Mouse (Mus musculus) lung, embryonic 15.5 days (tissue): Measurements from ENCODE around the gene Galnt18. TPM values are rescaled to one million over a fixed set of nuclear protein-coding genes. Genes with fewer than 3 reads are reported as not detected.

Experiments
- ATAC-seq: fragments of 200-750 bp; cut with Nextera tagmentation; 2 replicates; pipeline ENCODE4 v1.8.0; 2017; ENCODE audit warnings: moderate number of reproducible peaks, borderline replicate concordance; ENCODE audit not compliant: low FRiP score, low TSS enrichment; ENCODE audit errors: extremely low read depth
- H3K27ac ChIP-seq: fragments of 300-500 bp; sonication (generic); 2 replicates; pipeline ENCODE4 v1.5.1; 2015; ENCODE audit warnings: moderate library complexity, mild to moderate bottlenecking, inconsistent platforms
- H3K27me3 ChIP-seq: fragments of 300-500 bp; sonication (generic); 2 replicates; pipeline ENCODE4 v1.6.1; 2015; ENCODE audit warnings: inconsistent platforms
- H3K36me3 ChIP-seq: fragments of 300-500 bp; sonication (generic); 2 replicates; pipeline ENCODE4 v1.6.1; 2015; ENCODE audit warnings: inconsistent platforms
- H3K4me1 ChIP-seq: fragments of 300-500 bp; sonication (generic); 2 replicates; pipeline ENCODE4 v1.6.1; 2015; ENCODE audit warnings: inconsistent platforms
- H3K4me2 ChIP-seq: fragments of 300-500 bp; sonication (generic); 2 replicates; pipeline ENCODE4 v1.6.1; 2015; ENCODE audit warnings: inconsistent platforms, mild to moderate bottlenecking, moderate library complexity
- H3K4me3 ChIP-seq: fragments of 300-500 bp; sonication (generic); 2 replicates; pipeline ENCODE4 v1.5.1; 2015; ENCODE audit warnings: mild to moderate bottlenecking, inconsistent platforms
- H3K9ac ChIP-seq: fragments of 300-500 bp; sonication (generic); 2 replicates; pipeline ENCODE4 v1.6.1; 2015; ENCODE audit warnings: inconsistent platforms
- H3K9me3 ChIP-seq: fragments of 300-500 bp; sonication (generic); 2 replicates; pipeline ENCODE4 v1.6.1; 2016; ENCODE audit warnings: inconsistent platforms
- WGBS: fragments of 180-500 bp; shearing (Covaris S2); methylation state at CpG from one replicate; pipeline ENCODE4 v1.1.7; 2015; 5-methylcytosine and 5-hydroxymethylcytosine counted together
- polyA plus RNA-seq: library from polyadenylated mRNA; unstranded; fragments of >200 nt; fragmentation: Nextera tagmentation; extraction: Ambion mirVana; gene quantifications from 2 replicates; pipeline ENCODE4 v1.2.1, GENCODE M21; 2015

Galnt18 gene
- polyA plus RNA-seq, 1 experiment from 2014 or later = 38.2 TPM

GRCm38 (mm10) chr7:111730346-111731269 lies 49.2 kb downstream of the Galnt18 start:
- no peaks in the 10 kb centered on the region for H3K9me3 ChIP-seq
- H3K27me3 ChIP-seq = no peaks in the 10 kb centered on the region
- H3K4me1 ChIP-seq = peaks cover 8% of the 10 kb centered on the region
- ATAC-seq = no peak
- 79% methylated on average over 8 of the region's 8 CpGs for WGBS
- no peak overlapping the region for H3K4me3 ChIP-seq
- H3K4me2 ChIP-seq = no peak overlapping the region
- no peak overlapping the region for H3K27ac ChIP-seq
- no peaks in the 10 kb centered on the region for H3K36me3 ChIP-seq
- H3K9ac ChIP-seq = no peak overlapping the region

GRCm38 (mm10) chr7:111726928-111727327 lies 52.8 kb downstream of the Galnt18 start:
- no peaks in the 10 kb centered on the region for H3K9me3 ChIP-seq
- no peaks in the 10 kb centered on the region for H3K36me3 ChIP-seq
- peaks cover 16% of the 10 kb centered on the region for H3K4me1 ChIP-seq
- H3K9ac ChIP-seq = no peak overlapping the region
- ATAC-seq = no peak
- WGBS = 41% methylated on average over 2 of the region's 2 CpGs
- no peak overlapping the region for H3K4me3 ChIP-seq
- no peak overlapping the region for H3K27ac ChIP-seq
- no peak overlapping the region for H3K4me2 ChIP-seq
- no peaks in the 10 kb centered on the region for H3K27me3 ChIP-seq

GRCm38 (mm10) chr7:111724730-111725129 lies 55.0 kb downstream of the Galnt18 start:
- ATAC-seq = no peak
- Histone ChIP-seq H3K4me2 (no peak overlapping the region), H3K9me3 (no peaks in the 10 kb centered on the region), H3K36me3 (no peaks in the 10 kb centered on the region), H3K4me1 (peaks cover 38% of the 10 kb centered on the region), H3K27me3 (no peaks in the 10 kb centered on the region), H3K27ac (no peak overlapping the region), H3K9ac (no peak overlapping the region), H3K4me3 (no peak overlapping the region)
- 65% methylated on average over 7 of the region's 7 CpGs for WGBS

GRCm38 (mm10) chr7:111724004-111724403 lies 55.8 kb downstream of the Galnt18 start:
- no peaks in the 10 kb centered on the region for H3K27me3 ChIP-seq
- no peak overlapping the region for H3K4me3 ChIP-seq
- peaks cover 41% of the 10 kb centered on the region for H3K4me1 ChIP-seq
- no peak for ATAC-seq
- no peak overlapping the region for H3K9ac ChIP-seq
- no peaks in the 10 kb centered on the region for H3K36me3 ChIP-seq
- no peaks in the 10 kb centered on the region for H3K9me3 ChIP-seq
- no peak overlapping the region for H3K27ac ChIP-seq
- WGBS = 71% methylated on average over 4 of the region's 4 CpGs
- H3K4me2 ChIP-seq = no peak overlapping the region

GRCm38 (mm10) chr7:111721308-111721698 lies 58.5 kb downstream of the Galnt18 start:
- no peaks in the 10 kb centered on the region for H3K9me3 ChIP-seq
- no peak for ATAC-seq
- H3K27ac ChIP-seq = peak overlapping the region; percentile 71
- no peaks in the 10 kb centered on the region for H3K27me3 ChIP-seq
- H3K36me3 ChIP-seq = no peaks in the 10 kb centered on the region
- H3K4me1 ChIP-seq = peaks cover 33% of the 10 kb centered on the region
- H3K4me3 ChIP-seq = no peak overlapping the region
- no peak overlapping the region for H3K9ac ChIP-seq
- no peak overlapping the region for H3K4me2 ChIP-seq
- 75% methylated on average over 5 of the region's 5 CpGs for WGBS

GRCm38 (mm10) chr7:111720511-111721307 lies 59.1 kb downstream of the Galnt18 start:
- ATAC-seq = peak; percentile 79
- H3K9ac ChIP-seq = no peak overlapping the region
- H3K27me3 ChIP-seq = no peaks in the 10 kb centered on the region
- 47% methylated on average over 8 of the region's 8 CpGs for WGBS
- H3K4me2 ChIP-seq = no peak overlapping the region
- H3K36me3 ChIP-seq = no peaks in the 10 kb centered on the region
- H3K4me1 ChIP-seq = peaks cover 33% of the 10 kb centered on the region
- peak overlapping the region; percentile 71 for H3K27ac ChIP-seq
- H3K4me3 ChIP-seq = no peak overlapping the region
- H3K9me3 ChIP-seq = no peaks in the 10 kb centered on the region

- Histone ChIP-seq H3K4me2 (no peak overlapping the region), H3K4me1 (peaks cover 33% of the 10 kb centered on the region), H3K4me3 (no peak overlapping the region), H3K9me3 (no peaks in the 10 kb centered on the region), H3K27me3 (no peaks in the 10 kb centered on the region), H3K36me3 (no peaks in the 10 kb centered on the region), H3K9ac (no peak overlapping the region), H3K27ac (no peak overlapping the region)
- WGBS = 52% methylated on average over 4 of the region's 4 CpGs
- no peak for ATAC-seq
These were observed 60.9 kb downstream of the Galnt18 start for GRCm38 (mm10) chr7:111718900-111719299.

GRCm38 (mm10) chr7:111714639-111715360 lies 65.0 kb downstream of the Galnt18 start:
- ATAC-seq = no peak
- WGBS = 67% methylated on average over 5 of the region's 5 CpGs

GRCm38 (mm10) chr7:111713828-111714600 lies 65.8 kb downstream of the Galnt18 start:
- Histone ChIP-seq H3K27me3 (no peaks in the 10 kb centered on the region), H3K9ac (no peak overlapping the region), H3K4me2 (no peak overlapping the region), H3K9me3 (no peaks in the 10 kb centered on the region), H3K4me1 (peaks cover 23% of the 10 kb centered on the region), H3K27ac (peak overlapping the region; percentile 60; the same call in 1 of the 2 replicates), H3K36me3 (no peaks in the 10 kb centered on the region), H3K4me3 (no peak overlapping the region)
- ATAC-seq = no peak
- 46% methylated on average over 3 of the region's 3 CpGs for WGBS

More at GRCm38 (mm10) chr7:111714639-111715360, 65.0 kb downstream of the Galnt18 start:
- H3K4me2 ChIP-seq = no peak overlapping the region
- H3K4me1 ChIP-seq = peaks cover 27% of the 10 kb centered on the region
- H3K9me3 ChIP-seq = no peaks in the 10 kb centered on the region
- H3K36me3 ChIP-seq = no peaks in the 10 kb centered on the region
- no peak overlapping the region for H3K9ac ChIP-seq
- no peak overlapping the region for H3K4me3 ChIP-seq
- H3K27me3 ChIP-seq = no peaks in the 10 kb centered on the region
- H3K27ac ChIP-seq = no peak overlapping the region

- H3K27ac ChIP-seq = 0 out of 2 replicates have a peak overlapping the region, but pooled peaks have one; percentile 22
These were observed 67.0 kb downstream of the Galnt18 start for GRCm38 (mm10) chr7:111712797-111713196.

More at GRCm38 (mm10) chr7:111712797-111713196, 67.0 kb downstream of the Galnt18 start:
- Histone ChIP-seq H3K4me3 (no peak overlapping the region), H3K36me3 (no peaks in the 10 kb centered on the region), H3K4me2 (no peak overlapping the region), H3K9me3 (no peaks in the 10 kb centered on the region), H3K4me1 (peaks cover 23% of the 10 kb centered on the region), H3K9ac (no peak overlapping the region), H3K27me3 (no peaks in the 10 kb centered on the region)
- ATAC-seq = no peak
- WGBS = 75% methylated on average over 4 of the region's 4 CpGs
